Mouse (Mus musculus): ENCODE data around the gene Rbm8a. TPM values are rescaled to one million over a fixed set of nuclear protein-coding genes. Genes with fewer than 3 reads are reported as not detected.

Gene Rbm8a
- 331 TPM for polyA plus RNA-seq (2017; shearing (Covaris generic))

DNA sequence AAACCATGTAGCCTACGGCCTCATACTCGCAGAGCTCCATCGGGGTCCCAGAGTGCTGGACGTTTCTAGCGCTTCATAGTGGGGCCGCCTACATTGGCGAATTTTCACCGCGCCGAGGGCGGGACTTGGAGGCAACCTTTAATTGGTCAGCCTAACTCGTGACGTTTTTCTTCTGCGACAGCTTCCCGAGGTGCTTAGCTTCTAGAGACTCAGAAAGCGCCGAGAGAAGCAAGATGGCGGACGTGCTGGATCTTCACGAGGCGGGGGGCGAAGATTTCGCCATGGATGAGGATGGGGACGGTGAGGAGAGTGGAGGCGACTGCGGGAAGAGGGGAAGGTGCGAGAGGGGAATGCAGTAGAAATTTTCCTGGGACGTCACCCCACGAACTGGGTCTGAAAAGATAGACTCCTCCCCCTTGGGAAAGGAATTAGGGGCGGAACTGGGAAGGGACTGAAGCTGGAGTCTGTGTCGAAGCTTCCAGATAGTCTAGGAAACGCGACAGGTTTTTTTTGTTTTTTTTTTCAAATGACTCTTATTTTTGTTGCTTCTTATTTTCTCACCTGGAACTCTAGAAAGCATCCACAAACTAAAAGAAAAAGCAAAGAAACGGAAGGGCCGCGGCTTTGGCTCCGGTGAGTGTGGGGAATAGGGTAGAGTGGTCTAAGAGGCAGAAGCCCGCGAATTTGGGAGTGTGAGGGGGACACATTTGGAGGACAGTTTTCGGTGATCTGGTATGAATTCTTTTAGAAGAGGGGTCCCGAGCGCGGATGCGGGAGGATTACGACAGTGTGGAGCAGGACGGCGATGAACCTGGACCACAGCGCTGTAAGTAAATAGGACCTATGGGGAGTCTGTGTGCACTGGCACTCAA lies at the start of gene Rbm8a:
Gene Rbm8a, plus strand, starts transcription at position 205 of the 872 bp plus-strand sequence.

DNA sequence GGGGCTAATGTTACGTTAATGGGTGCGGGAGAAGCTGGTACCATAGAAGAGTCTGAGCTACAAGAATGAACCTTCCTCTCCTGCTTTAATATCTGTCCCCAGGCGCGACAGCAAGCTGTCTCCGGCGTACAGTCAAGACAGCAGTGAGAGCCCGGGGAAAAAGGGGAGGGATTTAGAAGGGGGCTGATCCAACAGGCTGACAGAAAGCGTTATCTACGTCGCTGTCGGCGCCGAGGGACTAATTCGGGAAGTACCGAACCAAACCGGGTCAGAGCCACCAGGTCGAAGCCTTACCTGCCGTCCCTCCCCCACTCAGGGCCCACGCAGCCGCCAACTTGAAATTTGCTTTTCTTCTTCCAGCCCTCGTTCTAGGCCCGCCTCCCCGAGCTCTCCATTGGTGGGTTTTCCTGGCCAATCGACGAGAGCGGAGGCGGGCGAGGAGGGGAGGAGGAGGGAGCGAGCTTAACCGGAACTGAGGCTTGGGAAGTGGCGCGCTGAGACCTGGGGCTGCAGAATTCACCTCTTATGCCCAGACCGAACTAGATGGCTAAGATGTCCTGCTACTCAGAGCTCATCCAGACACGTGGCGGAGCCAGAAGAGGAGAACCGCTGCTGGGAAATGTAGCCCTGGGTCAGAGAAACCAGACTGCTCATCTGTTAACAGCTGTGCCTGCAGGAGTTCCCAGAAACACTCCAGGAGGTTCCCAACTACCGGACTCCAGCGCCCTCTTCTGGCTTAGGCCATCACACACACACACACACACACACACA lies 35.8 kb upstream of the Rbm8a start, which contains the start of gene Polr3gl:
Gene Polr3gl, minus strand, starts transcription at position 392 of the 771 bp plus-strand sequence.

DNA sequence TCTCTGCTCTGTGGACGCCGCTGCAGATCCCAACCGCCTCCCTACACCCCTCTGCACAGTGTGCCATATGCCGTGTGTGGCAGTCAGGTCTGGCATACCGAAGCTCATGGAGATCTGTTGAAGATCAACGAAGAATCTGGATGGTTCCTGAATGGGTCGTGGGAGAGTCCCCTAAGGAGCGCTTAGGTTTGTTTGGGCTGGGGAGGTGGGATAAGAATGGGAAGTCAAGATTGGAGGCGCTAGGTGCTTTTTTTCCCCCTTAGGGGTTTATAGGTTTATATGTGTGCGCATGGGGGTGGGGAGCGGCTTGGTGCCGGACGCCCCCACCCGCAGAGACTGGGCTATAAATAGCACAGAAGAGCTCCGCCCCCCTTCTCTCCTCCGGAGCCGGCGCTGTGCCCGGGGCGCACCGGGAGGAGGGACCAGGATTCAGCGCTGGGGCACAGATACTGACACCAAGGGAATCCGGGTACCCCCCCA lies 33.5 kb upstream of the Rbm8a start, which contains the start of gene Ankrd34a:
Gene Ankrd34a, plus strand, starts transcription at position 409 of the 480 bp plus-strand sequence.

DNA sequence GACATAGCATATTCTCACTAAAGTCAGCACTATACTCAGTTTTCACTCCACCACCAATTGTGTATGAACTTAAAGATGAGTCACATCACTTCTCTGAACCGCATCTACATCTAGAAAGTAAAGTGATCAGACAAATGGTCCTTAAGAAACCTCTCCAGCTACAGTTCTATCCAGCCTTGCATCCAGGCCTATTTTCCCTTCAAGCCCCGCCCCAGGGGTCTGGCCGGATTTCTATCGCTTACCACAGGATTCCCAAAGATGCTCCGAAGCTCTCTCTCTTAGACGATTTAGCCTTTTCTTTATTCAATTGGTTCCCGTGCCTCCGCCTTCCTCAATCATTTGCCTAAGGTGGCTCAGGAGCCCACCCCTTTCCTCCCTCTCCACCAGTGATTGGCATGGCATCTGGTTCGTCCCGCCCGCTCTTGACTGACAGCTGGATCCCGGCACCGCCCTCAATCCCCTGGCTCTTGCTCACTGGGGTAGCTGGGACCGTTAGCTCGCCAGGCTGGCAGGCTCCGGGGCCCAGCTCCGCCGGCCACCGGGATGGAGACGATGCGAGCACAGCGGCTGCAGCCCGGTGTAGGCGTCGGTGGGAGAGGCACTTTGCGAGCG lies 29.0 kb upstream of the Rbm8a start, which contains the start of gene Lix1l:
Gene Lix1l, plus strand, starts transcription at position 511 of the 612 bp plus-strand sequence.

DNA sequence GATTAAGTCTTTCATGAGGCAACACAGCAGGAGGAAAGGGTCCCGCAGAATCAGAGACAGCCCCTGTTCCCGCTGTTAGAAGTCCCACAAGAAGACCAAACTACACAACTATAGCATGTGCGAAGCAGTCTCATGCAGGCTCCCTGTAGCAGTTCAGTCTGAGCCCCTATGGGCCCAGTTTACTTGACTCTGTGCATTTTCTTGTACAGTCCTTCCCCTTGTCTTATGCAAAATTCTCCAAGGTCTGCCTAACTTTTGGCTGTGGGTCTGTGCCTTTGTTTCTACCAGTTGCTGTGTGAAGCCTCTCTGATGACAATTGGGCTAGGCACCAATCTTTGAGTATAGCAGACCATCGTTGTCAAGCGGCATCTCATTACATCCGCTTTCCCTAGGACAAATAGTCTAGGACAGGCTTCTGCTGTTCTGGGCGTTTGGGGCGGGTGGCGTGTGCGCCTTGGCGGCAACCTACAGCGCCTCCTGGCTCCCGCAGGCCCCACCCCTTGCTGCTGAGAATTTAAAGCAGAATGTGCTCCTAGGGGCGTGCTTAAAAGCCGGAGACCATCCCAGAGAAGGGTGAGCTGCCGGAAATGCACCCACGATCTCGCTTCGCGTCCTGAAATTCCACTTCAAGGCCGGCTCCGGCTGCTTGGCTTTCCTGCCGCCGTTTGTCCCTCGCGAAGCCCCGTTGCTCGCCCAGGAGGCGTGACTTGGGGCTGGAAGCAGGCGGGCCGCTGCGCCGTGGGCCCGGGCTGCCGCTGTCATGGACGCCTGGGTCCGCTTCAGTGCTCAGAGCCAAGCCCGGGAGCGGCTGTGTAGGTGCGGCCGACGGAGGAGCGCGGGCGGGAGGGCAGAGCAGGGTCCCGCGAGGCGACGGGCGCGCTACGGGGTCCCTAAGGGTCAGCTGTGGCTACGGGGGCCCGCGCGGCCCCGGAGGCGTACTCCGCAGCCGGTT lies 5.5 kb downstream of the Rbm8a start, which contains the start of the genes Pex11b and Gm42957:
Gene Pex11b, plus strand, starts transcription at position 449 of the 952 bp plus-strand sequence.
Gene Gm42957, plus strand, starts transcription at position 547 of the 952 bp plus-strand sequence.

DNA sequence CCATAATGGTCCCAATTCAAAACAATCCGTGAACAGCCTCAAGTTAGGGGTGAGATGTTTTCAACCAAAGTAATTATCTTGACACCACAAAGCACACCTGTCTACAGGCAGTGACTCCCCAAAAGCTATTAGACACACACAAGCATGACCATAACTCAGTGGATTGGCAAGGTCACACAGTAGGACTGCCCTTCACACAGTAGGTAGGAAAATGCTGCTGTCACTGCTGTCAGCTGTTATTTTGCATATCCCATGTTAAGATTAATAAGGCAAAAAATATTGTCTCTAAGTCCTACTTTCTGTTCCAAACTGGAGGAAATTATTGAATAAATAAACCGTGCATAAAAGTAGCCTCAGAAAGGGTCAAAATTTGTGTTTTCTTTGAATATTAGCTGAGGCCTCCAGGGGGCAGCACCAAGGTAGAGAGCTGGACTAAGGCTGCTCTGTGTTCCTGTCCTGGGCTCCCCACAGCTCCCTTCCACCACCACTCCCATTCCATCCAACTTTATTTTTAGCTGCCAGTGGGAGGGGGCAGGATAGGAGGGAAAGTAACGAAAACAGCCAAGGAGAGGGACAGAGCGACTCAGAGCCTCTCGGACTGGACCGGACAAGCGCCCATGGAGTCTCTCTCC lies 15.4 kb downstream of the Rbm8a start, which contains the start of gene Itga10:
Gene Itga10, plus strand, starts transcription at position 567 of the 632 bp plus-strand sequence.

DNA sequence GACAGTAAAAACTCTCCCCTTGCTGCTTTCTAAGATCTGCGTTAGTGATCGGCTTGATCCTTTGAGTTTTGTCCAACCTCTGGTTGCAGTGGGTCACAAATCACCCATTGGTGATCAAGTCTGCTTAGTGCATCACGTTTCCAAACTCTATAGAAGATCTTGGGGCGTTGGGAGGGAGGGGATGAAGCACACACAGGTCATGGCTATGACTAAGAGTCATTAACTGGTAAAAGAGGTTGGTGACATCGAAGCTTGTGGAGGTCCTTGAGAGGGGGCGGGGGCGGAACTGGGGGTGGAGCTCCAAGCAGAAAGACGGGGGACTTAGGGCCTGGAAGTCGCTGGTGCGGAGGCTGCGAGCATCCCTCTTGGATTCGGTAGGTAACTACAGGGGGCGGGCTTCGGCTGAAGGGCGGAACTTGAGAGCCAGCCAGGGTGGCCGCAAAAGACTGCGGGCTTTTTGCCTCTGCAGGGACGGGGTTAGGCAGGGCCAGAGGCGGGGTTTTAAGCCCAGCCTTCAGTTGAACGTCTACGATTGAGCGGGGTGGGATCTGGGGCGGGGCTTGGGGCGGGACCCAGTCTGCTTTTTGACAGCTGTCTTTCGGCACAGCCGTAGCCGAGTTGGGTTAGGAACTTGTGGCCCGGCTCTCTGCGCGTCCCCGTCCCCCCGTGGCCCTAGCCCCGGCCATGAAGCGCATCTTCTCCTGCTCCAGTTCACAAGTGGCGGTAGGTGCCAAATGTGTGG lies 40.2 kb downstream of the Rbm8a start, which contains the start of gene Ankrd35:
Gene Ankrd35, plus strand, starts transcription at position 405 of the 742 bp plus-strand sequence.

Other genes with a start within 250 kb of the Rbm8a start
- not detected for gene BC107364, start 177.6 kb upstream of the Rbm8a start, polyA plus RNA-seq (2017; shearing (Covaris generic))
- not detected for gene Hfe2, start 104.8 kb upstream of the Rbm8a start, polyA plus RNA-seq (2017; shearing (Covaris generic))
- gene Txnip, start 72.0 kb upstream of the Rbm8a start, polyA plus RNA-seq (2017; shearing (Covaris generic)), result 1,390 TPM
- gene Gm16253, start 52.9 kb upstream of the Rbm8a start, polyA plus RNA-seq (2017; shearing (Covaris generic)), result 1.1 TPM
- gene Polr3gl, start 35.8 kb upstream of the Rbm8a start, polyA plus RNA-seq (2017; shearing (Covaris generic)), result 37.8 TPM
- gene Ankrd34a, start 33.3 kb upstream of the Rbm8a start, polyA plus RNA-seq (2017; shearing (Covaris generic)), result not detected
- gene Lix1l, start 28.8 kb upstream of the Rbm8a start, polyA plus RNA-seq (2017; shearing (Covaris generic)), result 0.74 TPM
- 92.9 TPM for gene Pex11b, start 5.4 kb downstream of the Rbm8a start, polyA plus RNA-seq (2017; shearing (Covaris generic))
- gene Gm42957, start 5.5 kb downstream of the Rbm8a start, polyA plus RNA-seq (2017; shearing (Covaris generic)), result 0.12 TPM
- 0.19 TPM for gene Itga10, start 15.7 kb downstream of the Rbm8a start, polyA plus RNA-seq (2017; shearing (Covaris generic))
- gene Ankrd35, start 40.2 kb downstream of the Rbm8a start, polyA plus RNA-seq (2017; shearing (Covaris generic)), result 0.19 TPM
- 24.3 TPM for gene Pias3, start 66.5 kb downstream of the Rbm8a start, polyA plus RNA-seq (2017; shearing (Covaris generic))
- 1.2 TPM for gene Nudt17, start 78.6 kb downstream of the Rbm8a start, polyA plus RNA-seq (2017; shearing (Covaris generic))
- gene Polr3c, start 97.7 kb downstream of the Rbm8a start, polyA plus RNA-seq (2017; shearing (Covaris generic)), result 83.3 TPM
- 26.3 TPM for gene Rnf115, start 97.7 kb downstream of the Rbm8a start, polyA plus RNA-seq (2017; shearing (Covaris generic))
- not detected for gene Pdzk1, start 199.4 kb downstream of the Rbm8a start, polyA plus RNA-seq (2017; shearing (Covaris generic))
- 40.3 TPM for gene Cd160, start 199.4 kb downstream of the Rbm8a start, polyA plus RNA-seq (2017; shearing (Covaris generic))

Data from CD4-positive, CD25-positive, alpha-beta regulatory T cell, adult 9 weeks (primary cell).